Mouse (Mus musculus) ovary, adult 2 months (tissue): ENCODE data around the gene Tsnax. TPM values are rescaled to one million over a fixed set of nuclear protein-coding genes. Genes with fewer than 3 reads are reported as not detected.

ENCODE experiments used
- polyA plus RNA-seq: library from polyadenylated mRNA; depleted of rRNA; stranded (reverse); fragments of >200 nt; gene quantifications from 2 replicates; pipeline ENCODE4 v1.2.3, GENCODE M21; 2012; rRNA removed

The Tsnax gene
- 40.4 and 42.8 TPM in 2 replicates for polyA plus RNA-seq

GRCm38 (mm10) chr8:125012695-125013627 lies at the start of gene Tsnax:
Gene Tsnax (plus strand): TSS chr8:125012997.

GRCm38 (mm10) chr8:125053505-125054435 lies 41.0 kb downstream of the Tsnax start, which contains the start of gene Disc1:
Gene Disc1 (plus strand): TSS chr8:125054195.

Other genes with a start within 250 kb of the Tsnax start
- 0.10 and 0.12 TPM in 2 replicates for gene Trim67, start 219.9 kb upstream of the Tsnax start, polyA plus RNA-seq
- 46.1 and 47.2 TPM in 2 replicates for gene Gnpat, start 150.0 kb upstream of the Tsnax start, polyA plus RNA-seq
- gene 2810004N23Rik, start 149.9 kb upstream of the Tsnax start, polyA plus RNA-seq: 16.1 and 18.5 TPM in 2 replicates
- gene Exoc8, start 115.3 kb upstream of the Tsnax start, polyA plus RNA-seq: 19.1 and 21.5 TPM in 2 replicates
- 15.8 and 20.7 TPM in 2 replicates for gene Sprtn, start 115.1 kb upstream of the Tsnax start, polyA plus RNA-seq
- 40.2 and 57.6 TPM in 2 replicates for gene Egln1, start 63.7 kb upstream of the Tsnax start, polyA plus RNA-seq
- 1.9 and 2.8 TPM in 2 replicates for gene Disc1, start 41.2 kb downstream of the Tsnax start, polyA plus RNA-seq